Mouse (Mus musculus) CD4-positive, CD25-positive, alpha-beta regulatory T cell, adult 9 weeks (primary cell): Measurements from ENCODE around the gene Flg. TPM values are rescaled to one million over a fixed set of nuclear protein-coding genes. Genes with fewer than 3 reads are reported as not detected.

ENCODE experiments used
- polyA plus RNA-seq: library from polyadenylated mRNA; unstranded; fragments of 100-300 nt; shearing (Covaris generic); gene quantifications from one replicate; pipeline ENCODE4 v1.2.1, GENCODE M21; 2017

The Flg gene
- polyA plus RNA-seq: not detected

DNA sequence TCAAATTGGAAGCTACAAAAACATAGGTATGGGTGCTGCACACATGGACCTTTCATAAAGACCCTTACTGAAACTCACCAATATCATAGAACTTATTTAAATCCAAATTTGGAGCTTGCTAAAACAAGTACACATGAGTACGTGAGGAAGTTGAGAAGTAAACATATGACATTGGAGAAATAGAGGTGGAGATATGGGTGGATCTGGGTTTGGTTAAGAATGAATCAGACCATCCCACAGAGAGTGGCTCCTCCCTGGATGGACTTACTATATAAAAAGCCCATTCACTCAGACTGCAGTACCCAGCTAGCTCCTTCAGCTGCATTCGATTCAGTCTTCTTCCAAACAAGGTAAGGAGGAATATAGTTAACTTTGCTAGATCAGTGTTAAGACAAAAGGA, at the start of gene Flg:
Flg (plus strand) TSS at position 301 of the 400 bp plus-strand sequence.

GRCm38 (mm10) chr3:93319449-93319848, 46.1 kb downstream of the Flg start, which contains the start of gene Hrnr:
Gene Hrnr, plus strand, starts transcription at chr3:93319749.

Other genes with a start within 250 kb of the Flg start
- 0.40 TPM for gene Gm4858, start 204.7 kb upstream of the Flg start, polyA plus RNA-seq
- gene Crnn, start 128.7 kb upstream of the Flg start, polyA plus RNA-seq: not detected
- not detected for gene Flg2, start 76.2 kb upstream of the Flg start, polyA plus RNA-seq
- gene Hrnr, start 46.2 kb downstream of the Flg start, polyA plus RNA-seq: not detected
- not detected for gene Rptn, start 120.2 kb downstream of the Flg start, polyA plus RNA-seq
- 0.05 TPM for gene Tchh, start 168.8 kb downstream of the Flg start, polyA plus RNA-seq
- gene Tchhl1, start 195.2 kb downstream of the Flg start, polyA plus RNA-seq: not detected
- 715 TPM for gene S100a11, start 247.0 kb downstream of the Flg start, polyA plus RNA-seq